Mouse (Mus musculus): ENCODE results near the gene Rgs7. TPM values are rescaled to one million over a fixed set of nuclear protein-coding genes. Genes with fewer than 3 reads are reported as not detected.
A peak's percentile ranks its signal among the peaks of the same experiment; 100 is the strongest.

Rgs7 gene
- polyA plus RNA-seq, 1 experiment from 2014 or later, result 0.96 TPM

DNA sequence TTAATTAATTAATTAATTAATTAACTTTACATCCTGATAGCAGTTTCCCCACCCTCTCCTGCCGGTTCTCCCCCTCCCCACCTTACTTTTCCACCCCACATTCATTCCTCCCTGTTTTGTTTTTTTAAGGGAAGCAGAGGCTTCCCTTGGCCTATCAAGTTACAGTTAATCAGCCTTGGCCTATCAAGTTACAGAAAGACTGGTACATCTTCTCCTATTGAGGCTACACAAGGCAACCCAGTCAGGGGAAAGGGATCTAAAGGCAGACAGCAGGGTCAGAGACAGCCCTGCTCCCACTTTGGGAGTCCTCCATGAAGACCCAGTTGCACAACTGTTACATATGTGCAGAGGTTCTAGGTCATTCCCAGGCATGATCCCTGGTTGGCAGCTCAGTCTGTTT is 175.0 kb downstream of the Rgs7 start:
- Histone ChIP-seq H3K4me1 (replicated peaks; ENCODE audit: control insufficient read depth, insufficient read depth) (no peaks in the 10 kb centered on the region), H3K9ac (ENCODE audit: low read length) (no peak overlapping the region), H3K27me3 (ENCODE audit: control insufficient read depth, insufficient read depth, low read length) (no peaks in the 10 kb centered on the region), H3K9me3 (ENCODE audit: control insufficient read depth, low read length) (no peaks in the 10 kb centered on the region), H3K36me3 (ENCODE audit: control insufficient read depth, insufficient read depth, low read length) (no peaks in the 10 kb centered on the region), H3K4me3 (ENCODE audit: low read depth, low read length) (no peak overlapping the region), H3K27ac (replicated peaks) (no peak overlapping the region), H3K4me2 (replicated peaks; ENCODE audit: low read depth) (no peak overlapping the region)
- no peak for ATAC-seq (ENCODE audit: low FRiP score, low TSS enrichment)
- 23% methylated on average over 1 of the region's 1 CpGs for WGBS
- no peak for TF ChIP-seq CTCF (IDR thresholded peaks at IDR 0.05; ENCODE audit: low read depth)
- TF ChIP-seq EP300 (optimal IDR thresholded peaks at IDR 0.05), result no peak
- DNase-seq (ENCODE audit: low spot score), result no peak

DNA sequence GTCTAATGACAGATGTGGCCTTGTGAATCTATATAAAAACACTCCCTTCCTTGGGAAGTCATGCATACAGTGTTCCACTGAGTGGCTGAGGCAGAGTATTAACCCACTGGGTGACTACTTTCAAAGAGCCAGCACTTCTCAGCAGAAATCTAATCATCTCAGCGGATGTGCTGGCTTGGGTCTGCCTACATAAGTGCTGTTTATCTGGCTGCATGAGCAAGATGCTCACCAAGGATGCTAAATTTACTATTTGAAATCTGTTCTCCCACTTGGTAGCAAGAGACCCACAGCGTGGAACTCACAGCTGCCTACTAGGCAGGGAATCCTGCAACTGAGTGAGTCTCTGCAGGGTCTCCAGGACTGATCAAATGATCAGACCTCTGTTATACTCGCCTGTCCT is 184.7 kb downstream of the Rgs7 start:
- no peak for TF ChIP-seq CTCF (IDR thresholded peaks at IDR 0.05; ENCODE audit: low read depth)
- TF ChIP-seq EP300 (optimal IDR thresholded peaks at IDR 0.05), result no peak
- no peak overlapping the region for H3K4me3 ChIP-seq (ENCODE audit: low read depth, low read length)

DNA sequence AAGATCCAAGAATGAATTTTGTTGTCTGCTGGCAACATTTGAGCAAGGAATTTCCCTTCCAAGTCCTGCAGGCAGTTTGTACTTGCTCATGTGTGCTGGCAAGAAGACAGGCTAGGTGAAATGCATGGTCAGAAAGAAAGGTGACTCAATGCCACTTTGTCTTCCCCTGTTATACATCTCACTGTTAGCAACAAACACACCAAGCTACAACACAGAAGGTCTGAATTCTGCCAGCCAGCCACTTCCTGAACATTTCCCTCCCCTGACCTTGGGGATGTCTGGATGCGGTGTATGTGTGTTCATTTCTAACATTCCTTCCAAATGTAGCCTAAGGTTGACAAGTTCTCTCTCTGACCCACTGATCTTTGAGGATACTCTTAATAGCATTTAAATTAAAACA is 191.4 kb downstream of the Rgs7 start:
- ATAC-seq (ENCODE audit: low FRiP score, low TSS enrichment) (no peak), DNase-seq (ENCODE audit: low spot score) (no peak)
- H3K4me2 ChIP-seq (replicated peaks; ENCODE audit: low read depth), result no peak overlapping the region
- WGBS, result 72% methylated on average over 1 of the region's 1 CpGs
- no peaks in the 10 kb centered on the region for H3K4me1 ChIP-seq (replicated peaks; ENCODE audit: control insufficient read depth, insufficient read depth)
- H3K36me3 ChIP-seq (ENCODE audit: control insufficient read depth, insufficient read depth, low read length), result no peaks in the 10 kb centered on the region
- no peaks in the 10 kb centered on the region for H3K9me3 ChIP-seq (ENCODE audit: control insufficient read depth, low read length)
- no peak overlapping the region for H3K27ac ChIP-seq (replicated peaks)
- H3K9ac ChIP-seq (ENCODE audit: low read length), result no peak overlapping the region
- no peak overlapping the region for H3K4me3 ChIP-seq (ENCODE audit: low read depth, low read length)
- TF ChIP-seq CTCF (IDR thresholded peaks at IDR 0.05; ENCODE audit: low read depth) (no peak), EP300 (optimal IDR thresholded peaks at IDR 0.05) (no peak)
- H3K27me3 ChIP-seq (ENCODE audit: control insufficient read depth, insufficient read depth, low read length), result no peaks in the 10 kb centered on the region

More for the DNA sequence above, 184.7 kb downstream of the Rgs7 start:
- Histone ChIP-seq H3K27ac (replicated peaks) (no peak overlapping the region), H3K4me1 (replicated peaks; ENCODE audit: control insufficient read depth, insufficient read depth) (no peaks in the 10 kb centered on the region), H3K4me2 (replicated peaks; ENCODE audit: low read depth) (no peak overlapping the region), H3K9me3 (ENCODE audit: control insufficient read depth, low read length) (no peaks in the 10 kb centered on the region), H3K27me3 (ENCODE audit: control insufficient read depth, insufficient read depth, low read length) (no peaks in the 10 kb centered on the region), H3K9ac (ENCODE audit: low read length) (no peak overlapping the region), H3K36me3 (ENCODE audit: control insufficient read depth, insufficient read depth, low read length) (no peaks in the 10 kb centered on the region)
- no peak for DNase-seq (ENCODE audit: low spot score)
- WGBS, result 67% methylated on average over 3 of the region's 3 CpGs
- no peak for ATAC-seq (ENCODE audit: low FRiP score, low TSS enrichment)

DNA sequence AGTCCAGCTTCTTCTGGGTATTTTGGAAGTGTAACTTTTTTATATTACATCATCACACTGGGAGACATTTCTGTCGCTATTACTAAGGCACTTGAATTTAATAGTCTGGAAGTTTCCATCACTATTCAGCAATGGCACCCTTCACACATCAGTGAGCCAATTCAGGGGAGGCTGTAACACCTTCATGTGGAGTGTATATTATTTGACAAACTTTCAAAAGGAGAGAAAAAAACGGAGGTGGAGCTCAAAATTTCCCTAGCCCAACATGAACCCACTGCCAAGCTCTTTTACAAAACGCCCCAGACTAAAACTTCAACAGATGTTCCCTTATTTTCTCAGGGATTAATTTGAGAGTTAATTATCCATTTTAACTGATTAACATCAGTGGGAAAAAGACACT is 191.9 kb downstream of the Rgs7 start:
- no peak for DNase-seq (ENCODE audit: low spot score)
- Histone ChIP-seq H3K36me3 (ENCODE audit: control insufficient read depth, insufficient read depth, low read length) (no peaks in the 10 kb centered on the region), H3K9me3 (ENCODE audit: control insufficient read depth, low read length) (no peaks in the 10 kb centered on the region), H3K4me3 (ENCODE audit: low read depth, low read length) (no peak overlapping the region), H3K27ac (replicated peaks) (no peak overlapping the region), H3K4me1 (replicated peaks; ENCODE audit: control insufficient read depth, insufficient read depth) (no peaks in the 10 kb centered on the region), H3K9ac (ENCODE audit: low read length) (no peak overlapping the region), H3K4me2 (replicated peaks; ENCODE audit: low read depth) (no peak overlapping the region), H3K27me3 (ENCODE audit: control insufficient read depth, insufficient read depth, low read length) (no peaks in the 10 kb centered on the region)
- ATAC-seq (ENCODE audit: low FRiP score, low TSS enrichment), result no peak
- no peak for TF ChIP-seq CTCF (IDR thresholded peaks at IDR 0.05; ENCODE audit: low read depth)
- WGBS, result 50% methylated on average over 3 of the region's 3 CpGs

DNA sequence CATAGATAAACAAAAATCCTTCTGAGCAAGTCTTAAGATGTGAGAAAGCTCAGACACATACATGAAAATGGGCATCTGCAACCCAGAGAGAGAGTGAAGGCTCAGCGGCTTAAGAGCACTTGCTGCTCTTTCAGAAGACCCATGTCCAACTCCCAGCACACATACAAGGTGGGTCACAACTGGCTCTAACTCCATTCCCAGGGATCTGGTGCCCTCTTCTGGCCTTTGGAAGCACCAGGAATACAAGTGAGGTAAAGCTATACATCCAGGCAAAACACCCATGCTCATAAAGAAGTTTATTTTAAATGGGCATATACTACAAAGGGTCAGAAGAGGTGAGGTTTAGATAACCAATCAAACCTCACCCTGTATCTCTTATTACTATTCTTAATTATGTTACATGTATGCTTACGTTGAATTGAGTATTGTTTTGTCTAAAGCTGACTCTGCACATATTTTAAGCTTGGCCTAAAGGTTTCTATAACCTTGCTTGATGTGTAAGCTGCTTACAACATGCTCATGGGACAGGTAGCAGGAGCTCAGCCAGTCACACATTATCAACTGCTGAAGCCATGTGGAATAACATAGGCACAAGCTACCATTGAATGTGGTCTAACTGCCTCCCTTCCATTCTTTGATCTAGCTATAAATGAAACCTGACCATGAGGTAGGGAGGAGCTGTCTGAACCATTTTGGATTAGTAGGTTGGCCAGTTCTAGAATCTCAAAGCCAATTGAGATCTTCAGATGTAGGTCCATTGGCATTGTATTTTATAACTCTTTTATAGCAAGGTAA is 192.5 kb downstream of the Rgs7 start:
- WGBS, result 89% methylated on average over 2 of the region's 2 CpGs

DNA sequence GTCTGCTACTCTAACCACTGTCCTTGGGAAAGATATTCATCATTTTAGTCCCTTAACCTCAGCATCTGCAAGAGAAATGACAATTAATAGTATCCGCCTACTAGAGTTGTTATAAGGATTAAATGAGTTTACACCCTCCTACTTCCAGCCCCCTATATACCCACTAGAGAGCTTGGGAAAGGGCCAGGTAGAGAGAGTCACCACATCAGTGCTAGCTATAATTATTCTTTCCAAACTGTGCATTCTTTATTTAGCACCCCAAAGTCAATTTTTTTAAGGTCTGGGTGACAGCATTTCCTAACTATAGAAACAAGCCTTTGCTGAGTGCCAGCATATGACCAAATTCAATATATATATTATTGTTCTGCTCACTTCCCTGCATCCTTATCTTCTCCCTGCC is 195.4 kb downstream of the Rgs7 start:
- H3K9me3 ChIP-seq (ENCODE audit: control insufficient read depth, low read length), result no peaks in the 10 kb centered on the region
- no peaks in the 10 kb centered on the region for H3K27me3 ChIP-seq (ENCODE audit: control insufficient read depth, insufficient read depth, low read length)
- no peaks in the 10 kb centered on the region for H3K36me3 ChIP-seq (ENCODE audit: control insufficient read depth, insufficient read depth, low read length)
- DNase-seq (ENCODE audit: low spot score) (no peak), ATAC-seq (ENCODE audit: low FRiP score, low TSS enrichment) (no peak)
- WGBS, result 94% methylated on average over 1 of the region's 1 CpGs
- no peak overlapping the region for H3K4me3 ChIP-seq (ENCODE audit: low read depth, low read length)
- no peaks in the 10 kb centered on the region for H3K4me1 ChIP-seq (replicated peaks; ENCODE audit: control insufficient read depth, insufficient read depth)
- H3K27ac ChIP-seq (replicated peaks), result no peak overlapping the region
- no peak overlapping the region for H3K4me2 ChIP-seq (replicated peaks; ENCODE audit: low read depth)
- TF ChIP-seq EP300 (optimal IDR thresholded peaks at IDR 0.05) (no peak), CTCF (IDR thresholded peaks at IDR 0.05; ENCODE audit: low read depth) (no peak)
- no peak overlapping the region for H3K9ac ChIP-seq (ENCODE audit: low read length)

More for the DNA sequence above, 192.5 kb downstream of the Rgs7 start:
- Histone ChIP-seq H3K27ac (replicated peaks) (no peak overlapping the region), H3K4me3 (ENCODE audit: low read depth, low read length) (no peak overlapping the region), H3K36me3 (ENCODE audit: control insufficient read depth, insufficient read depth, low read length) (no peaks in the 10 kb centered on the region), H3K9ac (ENCODE audit: low read length) (no peak overlapping the region), H3K9me3 (ENCODE audit: control insufficient read depth, low read length) (no peaks in the 10 kb centered on the region), H3K4me1 (replicated peaks; ENCODE audit: control insufficient read depth, insufficient read depth) (no peaks in the 10 kb centered on the region), H3K27me3 (ENCODE audit: control insufficient read depth, insufficient read depth, low read length) (no peaks in the 10 kb centered on the region), H3K4me2 (replicated peaks; ENCODE audit: low read depth) (no peak overlapping the region)
- no peak for DNase-seq (ENCODE audit: low spot score)
- peak; percentile 50 for TF ChIP-seq CTCF (IDR thresholded peaks at IDR 0.05; ENCODE audit: low read depth)
- no peak for TF ChIP-seq EP300 (optimal IDR thresholded peaks at IDR 0.05)
- no peak for ATAC-seq (ENCODE audit: low FRiP score, low TSS enrichment)

Data from stomach, postnatal 0 days (tissue).